ENCODE assay signal across 17 mouse cellular contexts in genomic region chr1:153351034-153351433, GRCm38 (mm10). TPM values are rescaled to one million over a fixed set of nuclear protein-coding genes. Genes with fewer than 3 reads are reported as not detected.
DNase-seq lines count a peak whose midpoint lies in the region; ATAC-seq lines count a peak whose summit lies in the region.
"Had no signal": no experiment of that assay in that cellular context is flagged by ENCODE, and none has a peak within 500 bp of the region (broad histone marks: within the 10 kb centered on the region; RNA-seq: fewer than 3 reads in every experiment).

No protein-coding gene starts in this region.

- no peaks in the 10 kb centered on the region for H3K27me3 ChIP-seq in hindbrain, embryonic 12.5 days
- H3K27me3 ChIP-seq in forebrain, embryonic 14.5 days (replicated peaks; ENCODE audit: control insufficient read depth, insufficient read depth, low read length), result no peaks in the 10 kb centered on the region
- H3K27me3 ChIP-seq: embryonic facial prominence, embryonic 15.5 days had no signal

- intact Hi-C loops in heart, postnatal 25 days (cut with DNase I), result no loop called here

- H3K36me3 ChIP-seq in hindbrain, embryonic 12.5 days, result no peaks in the 10 kb centered on the region
- no peaks in the 10 kb centered on the region for H3K36me3 ChIP-seq in forebrain, embryonic 14.5 days (ENCODE audit: control insufficient read depth, insufficient read depth, low read length)
- H3K36me3 ChIP-seq: embryonic facial prominence, embryonic 15.5 days; liver, embryonic 13.5 days had no signal

- whole genome bisulfite sequencing in hindbrain, embryonic 12.5 days, result 85% methylated on average over 4 of the region's 4 CpGs
- WGBS in forebrain, embryonic 14.5 days, result 77% methylated on average over 4 of the region's 4 CpGs

- peaks cover 3% of the 10 kb centered on the region; the same call in 1 of the 2 replicates for H3K4me1 ChIP-seq in hindbrain, embryonic 12.5 days
- H3K4me1 ChIP-seq in forebrain, embryonic 14.5 days (ENCODE audit: control insufficient read depth, insufficient read depth, low read length), result no peaks in the 10 kb centered on the region
- H3K4me1 ChIP-seq: embryonic facial prominence, embryonic 15.5 days; liver, embryonic 13.5 days had no signal

- no peak overlapping the region for H3K4me2 ChIP-seq in hindbrain, embryonic 12.5 days (replicated peaks)
- H3K4me2 ChIP-seq in forebrain, embryonic 14.5 days (ENCODE audit: low read length), result no peak overlapping the region
- H3K4me2 ChIP-seq: embryonic facial prominence, embryonic 15.5 days; liver, embryonic 13.5 days had no signal

- H3K9me3 ChIP-seq in hindbrain, embryonic 12.5 days (replicated peaks), result no peaks in the 10 kb centered on the region
- no peaks in the 10 kb centered on the region for H3K9me3 ChIP-seq in forebrain, embryonic 14.5 days (replicated peaks; ENCODE audit: control insufficient read depth, low read length)
- H3K9me3 ChIP-seq: embryonic facial prominence, embryonic 15.5 days; liver, embryonic 13.5 days had no signal

- H3K9ac ChIP-seq in hindbrain, embryonic 12.5 days, result no peak overlapping the region
- H3K9ac ChIP-seq in forebrain, embryonic 14.5 days (ENCODE audit: low read length), result no peak overlapping the region
- H3K9ac ChIP-seq: embryonic facial prominence, embryonic 15.5 days; forebrain, postnatal 0 days; liver, embryonic 13.5 days had no signal

- ATAC-seq in hindbrain, embryonic 12.5 days (ENCODE audit: low FRiP score), result no peak
- no peak for ATAC-seq in forebrain, embryonic 14.5 days
- ATAC-seq: activated CD4-positive, CD25-positive, alpha-beta regulatory T cell, adult 4 months; forebrain, postnatal 0 days; hindbrain, postnatal 0 days had no signal

- no peak overlapping the region for H3K27ac ChIP-seq in hindbrain, embryonic 12.5 days
- no peak overlapping the region for H3K27ac ChIP-seq in forebrain, embryonic 14.5 days (ENCODE audit: low read depth, low read length)
- H3K27ac ChIP-seq: embryonic facial prominence, embryonic 15.5 days; hindbrain, postnatal 0 days; layer of hippocampus, adult 2 months; liver, embryonic 13.5 days had no signal

- DNase-seq in heart, adult 11 months, result peak; percentile 93
- DNase-seq in heart, postnatal 25 days (ENCODE audit: low spot score), result no peak
- peak; percentile 81 for DNase-seq in 3T3-L1 (ENCODE audit: low read depth, low spot score)
- peak; percentile 17 to 22 for DNase-seq in adrenal gland, postnatal 36 days
- peak; percentile 70 for DNase-seq in lung, postnatal 25 days (ENCODE audit: low spot score)
- DNase-seq in cerebellum, postnatal 4 days (ENCODE audit: low spot score in 2 of 2), result no peak
- no peak for DNase-seq in forebrain, embryonic 14.5 days (ENCODE audit: low spot score)
- DNase-seq: forebrain, postnatal 0 days; gastrocnemius, postnatal 25 days; liver, embryonic 13.5 days; spleen, adult 18-20 months; thymus, postnatal 36 days had no signal

- no peak overlapping the region for H3K4me3 ChIP-seq in hindbrain, embryonic 12.5 days
- H3K4me3 ChIP-seq in forebrain, embryonic 14.5 days (ENCODE audit: low read depth, low read length), result no peak overlapping the region
- H3K4me3 ChIP-seq: embryonic facial prominence, embryonic 15.5 days; layer of hippocampus, adult 2 months; liver, embryonic 13.5 days had no signal

RNA-seq across cellular contexts. Expression of gene Lamc1, which starts 18.4 kb away (rescaled TPM):
- total RNA-seq in heart, postnatal 25 days (2021), result 100 to 1,000 TPM; 173 to 205 TPM
- 100 to 1,000 TPM in 1 of 2 experiments, 10 to 100 TPM in 1; 84.0 to 141 TPM for total RNA-seq in adrenal gland, postnatal 36 days (2021)
- 35.7 and 36.0 TPM in 2 replicates for polyA plus RNA-seq in hindbrain, embryonic 12.5 days (2016; fragmentation: Nextera tagmentation; extraction: Ambion mirVana)
- 17.2 and 17.7 TPM in 2 replicates for polyA plus RNA-seq in forebrain, embryonic 14.5 days (2014; fragmentation: Nextera tagmentation; extraction: Ambion mirVana)

Comparison
In these comparisons a context has a peak if more than half of its experiments do, and no peak if none do; other contexts are left out.
1. DNase-seq: peak in heart, adult 11 months (single experiment), 3T3-L1 (single experiment), adrenal gland, postnatal 36 days (2 of 2) and lung, postnatal 25 days (single experiment); none in heart, postnatal 25 days (single experiment), cerebellum, postnatal 4 days (0 of 2) and forebrain, embryonic 14.5 days (single experiment).